Mouse (Mus musculus): ENCODE measurements around the gene Cbr1. TPM values are rescaled to one million over a fixed set of nuclear protein-coding genes. Genes with fewer than 3 reads are reported as not detected.

Gene Cbr1
- polyA plus RNA-seq, 1 experiment from 2014 or later = 138 TPM

DNA sequence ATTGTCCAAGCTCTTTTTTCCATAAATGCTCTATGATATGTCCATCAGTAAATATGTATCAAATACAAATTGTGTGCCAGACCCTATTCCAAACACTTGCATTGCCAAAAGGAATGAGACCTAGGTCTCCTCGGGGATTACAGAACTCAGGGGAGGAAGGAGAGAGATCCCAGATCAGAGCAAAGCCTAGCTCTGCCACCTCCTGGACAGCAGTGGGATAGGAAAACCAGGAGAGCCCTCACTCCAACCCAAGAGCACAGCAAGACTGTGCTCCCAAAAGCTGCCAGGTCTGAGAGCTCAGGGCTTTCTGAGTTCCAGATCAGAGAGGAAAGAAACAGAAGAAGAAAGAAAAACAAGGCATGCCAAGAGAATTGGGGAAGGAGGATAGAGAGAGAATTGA is 21.1 kb downstream of the Cbr1 start:
- no peak overlapping the region for H3K9ac ChIP-seq (replicated peaks)
- no peak for ATAC-seq (ENCODE audit: insufficient number of reproducible peaks, insufficient read depth, low FRiP score, low TSS enrichment, low read depth)
- H3K27me3 ChIP-seq = no peaks in the 10 kb centered on the region
- no peak overlapping the region for H3K4me2 ChIP-seq
- 11% methylated on average over 1 of the region's 1 CpGs for WGBS
- no peak overlapping the region for H3K4me3 ChIP-seq (replicated peaks)
- H3K27ac ChIP-seq = no peak overlapping the region
- no peaks in the 10 kb centered on the region for H3K9me3 ChIP-seq
- no peaks in the 10 kb centered on the region for H3K4me1 ChIP-seq (replicated peaks)
- H3K36me3 ChIP-seq = no peaks in the 10 kb centered on the region

- Histone ChIP-seq H3K27me3 (no peaks in the 10 kb centered on the region), H3K9me3 (no peaks in the 10 kb centered on the region), H3K27ac (no peak within 1 kb of the TSS), H3K36me3 (no peaks in the 10 kb centered on the region), H3K4me1 (replicated peaks) (no peaks in the 10 kb centered on the region), H3K9ac (replicated peaks) (0 out of 2 replicates have a peak within 1 kb of the TSS, but pooled peaks have one; percentile 8), H3K4me2 (no peak within 1 kb of the TSS), H3K4me3 (replicated peaks) (no peak within 1 kb of the TSS)
- no peak for ATAC-seq (ENCODE audit: insufficient number of reproducible peaks, insufficient read depth, low FRiP score, low TSS enrichment, low read depth)
- 83% methylated on average over 23 of the region's 23 CpGs for WGBS
Measured at GRCm38 (mm10) chr16:93627761-93628400, 22.2 kb downstream of the Cbr1 start, which contains the start of gene Gm5678. Gene Gm5678 (plus strand): TSS chr16:93628097.

DNA sequence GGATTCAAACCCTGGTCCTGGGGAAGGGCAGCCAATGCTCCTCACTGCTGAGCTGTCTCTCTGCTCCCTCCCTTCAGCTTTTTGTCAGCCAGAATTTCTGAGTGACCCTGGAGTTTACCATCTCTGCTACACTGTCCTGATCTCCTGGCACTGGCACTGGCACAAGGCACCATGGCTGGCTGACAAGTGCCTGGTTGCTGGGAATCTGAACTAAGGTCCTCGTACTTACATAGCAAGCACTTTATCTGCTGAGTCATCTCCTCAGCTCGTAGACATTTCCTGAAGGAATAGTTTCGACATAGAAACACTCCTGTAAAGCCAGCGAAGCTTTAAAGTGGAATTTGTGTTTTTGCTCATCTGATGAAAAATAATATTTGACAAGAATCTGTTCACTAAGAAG is 38.4 kb downstream of the Cbr1 start:
- no peaks in the 10 kb centered on the region for H3K4me1 ChIP-seq (replicated peaks)
- H3K9me3 ChIP-seq = no peaks in the 10 kb centered on the region
- H3K27ac ChIP-seq = no peak overlapping the region
- no peak for ATAC-seq (ENCODE audit: insufficient number of reproducible peaks, insufficient read depth, low FRiP score, low TSS enrichment, low read depth)
- no peak overlapping the region for H3K4me2 ChIP-seq
- no peak overlapping the region for H3K4me3 ChIP-seq (replicated peaks)
- H3K9ac ChIP-seq (replicated peaks) = no peak overlapping the region
- no peaks in the 10 kb centered on the region for H3K27me3 ChIP-seq
- H3K36me3 ChIP-seq = no peaks in the 10 kb centered on the region
- WGBS = 72% methylated on average over 4 of the region's 4 CpGs

DNA sequence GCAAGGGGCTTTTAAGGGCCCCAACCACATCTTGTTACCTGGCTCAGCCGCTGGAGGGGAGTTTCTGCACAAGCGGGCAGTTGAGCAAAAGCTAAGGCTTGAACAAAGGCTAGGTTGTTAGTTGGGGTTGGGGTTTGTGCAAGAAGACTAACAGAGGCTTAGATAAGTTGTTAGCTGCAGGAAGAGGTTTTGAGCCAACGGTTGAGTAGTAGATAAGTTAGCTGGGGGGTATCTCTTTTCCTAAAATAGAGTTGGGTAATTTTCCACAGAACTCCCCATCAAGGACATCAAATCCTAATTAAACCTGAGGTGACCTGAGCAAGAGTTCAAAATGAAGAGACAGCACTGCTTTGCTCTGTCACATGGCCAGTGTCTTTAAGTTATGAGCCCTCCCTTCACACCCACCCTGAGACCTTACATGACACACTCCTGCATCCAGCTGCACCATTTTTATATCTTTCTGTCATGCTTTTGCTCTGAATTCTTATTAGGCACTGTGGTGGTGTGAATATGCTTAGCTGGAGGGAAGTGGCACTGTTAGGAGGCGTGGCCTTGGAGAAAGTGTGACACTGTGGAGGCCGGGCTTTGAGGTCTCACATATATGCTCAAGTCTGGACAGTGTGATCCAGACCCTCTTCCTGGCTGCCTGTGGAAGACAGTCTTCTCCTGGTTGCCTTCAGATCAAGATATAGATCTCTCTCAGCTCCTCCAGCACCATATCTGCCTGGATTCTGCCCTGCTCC is 43.0 kb downstream of the Cbr1 start:
- H3K4me2 ChIP-seq = no peak overlapping the region
- H3K4me3 ChIP-seq (replicated peaks) = no peak overlapping the region
- H3K36me3 ChIP-seq = no peaks in the 10 kb centered on the region
- 81% methylated on average over 5 of the region's 5 CpGs for WGBS
- no peak overlapping the region for H3K27ac ChIP-seq
- no peak for ATAC-seq (ENCODE audit: insufficient number of reproducible peaks, insufficient read depth, low FRiP score, low TSS enrichment, low read depth)
- no peaks in the 10 kb centered on the region for H3K27me3 ChIP-seq
- H3K9me3 ChIP-seq = no peaks in the 10 kb centered on the region
- no peak overlapping the region for H3K9ac ChIP-seq (replicated peaks)
- H3K4me1 ChIP-seq (replicated peaks) = peaks cover 5% of the 10 kb centered on the region; the same call in 1 of the 2 replicates

Other genes with a start within 250 kb of the Cbr1 start
- gene Setd4, start 1.8 kb upstream of the Cbr1 start, polyA plus RNA-seq (2016; fragmentation: Nextera tagmentation; extraction: Ambion mirVana) = 20.3 and 22.6 TPM in 2 replicates
- gene Gm5678, start 22.2 kb downstream of the Cbr1 start, polyA plus RNA-seq (2016; fragmentation: Nextera tagmentation; extraction: Ambion mirVana) = not detected in 2 replicates
- gene Cbr3, start 77.4 kb downstream of the Cbr1 start, polyA plus RNA-seq (2016; fragmentation: Nextera tagmentation; extraction: Ambion mirVana) = 1.3 and 1.9 TPM in 2 replicates
- gene Dop1b, start 106.1 kb downstream of the Cbr1 start, polyA plus RNA-seq (2016; fragmentation: Nextera tagmentation; extraction: Ambion mirVana) = 9.6 and 11.2 TPM in 2 replicates
- 37.7 and 42.0 TPM in 2 replicates for gene Morc3, start 226.3 kb downstream of the Cbr1 start, polyA plus RNA-seq (2016; fragmentation: Nextera tagmentation; extraction: Ambion mirVana)